Mouse (Mus musculus) layer of hippocampus, adult 18-20 months (tissue): ENCODE measurements at regions not wholly inside any gene's neighbourhood (a gene's known extent, or its start where the extent isn't known, plus 50 kb on each side); places are given as distances from the start of the nearest gene placed in this dataset.

Experiments
- DNase-seq, 2 experiments: peaks; one replicate each; pipeline ENCODE4 v3.0.0; 2022; ENCODE audit warnings: low spot score in 2 of 2

DNA sequence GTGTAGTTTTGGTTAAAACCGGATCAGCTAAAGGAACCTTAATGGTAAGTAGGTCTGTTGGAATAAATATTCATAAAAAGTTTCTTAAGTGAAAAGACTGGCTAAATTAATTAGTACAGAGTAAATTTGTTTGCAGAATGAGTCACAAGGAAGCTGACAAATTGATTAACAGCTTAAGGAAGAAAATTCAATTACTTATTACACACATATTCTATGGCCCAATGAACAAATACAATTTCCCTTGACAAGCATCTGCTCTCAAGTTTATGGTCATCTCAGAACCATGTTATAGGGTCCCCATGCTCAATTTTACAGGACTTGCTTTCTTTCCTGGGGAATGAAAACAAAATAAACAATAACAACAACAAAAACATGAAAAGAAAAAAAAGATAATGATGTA, 231.4 kb upstream of the Frg1 start:
- DNase-seq = no peak

DNA sequence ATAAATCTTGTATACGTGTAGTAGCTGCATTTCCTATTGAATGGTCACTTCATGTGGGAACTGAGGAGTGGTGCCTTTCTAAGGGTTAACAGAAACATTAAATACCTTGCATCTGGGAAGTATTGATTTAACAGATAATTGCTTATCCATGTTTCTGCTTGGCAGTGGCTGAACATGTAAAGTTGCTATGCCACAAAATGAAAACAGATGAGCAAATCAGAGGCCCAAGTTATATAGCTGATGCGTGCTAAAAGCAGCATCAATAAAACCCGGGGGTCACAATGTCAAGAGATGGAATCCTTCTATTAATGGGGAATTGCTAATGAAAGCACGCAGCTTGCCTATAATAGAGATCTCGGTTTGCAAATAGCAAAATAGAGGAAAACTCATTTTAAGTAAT, 227.8 kb upstream of the Frg1 start:
- no peak for DNase-seq

DNA sequence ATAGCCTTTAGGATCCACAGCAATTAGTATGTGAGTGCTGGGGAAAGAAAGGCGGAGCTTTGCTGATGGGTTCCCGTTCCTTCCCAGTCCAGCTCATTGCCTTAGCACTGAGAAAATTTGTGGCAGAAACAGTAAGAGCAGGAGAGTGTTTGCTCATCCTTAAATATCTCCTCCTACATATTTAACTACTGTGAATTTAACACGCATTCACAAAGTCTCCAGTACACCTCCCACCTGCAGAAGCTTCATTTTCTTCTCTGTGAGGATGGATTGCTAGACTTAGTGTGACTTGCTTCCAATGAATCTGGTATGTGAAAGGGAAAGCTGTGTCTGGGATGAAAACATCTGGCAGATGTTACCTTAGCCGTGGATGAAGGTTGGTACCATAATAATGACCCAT, 207.0 kb upstream of the Frg1 start:
- no peak for DNase-seq

DNA sequence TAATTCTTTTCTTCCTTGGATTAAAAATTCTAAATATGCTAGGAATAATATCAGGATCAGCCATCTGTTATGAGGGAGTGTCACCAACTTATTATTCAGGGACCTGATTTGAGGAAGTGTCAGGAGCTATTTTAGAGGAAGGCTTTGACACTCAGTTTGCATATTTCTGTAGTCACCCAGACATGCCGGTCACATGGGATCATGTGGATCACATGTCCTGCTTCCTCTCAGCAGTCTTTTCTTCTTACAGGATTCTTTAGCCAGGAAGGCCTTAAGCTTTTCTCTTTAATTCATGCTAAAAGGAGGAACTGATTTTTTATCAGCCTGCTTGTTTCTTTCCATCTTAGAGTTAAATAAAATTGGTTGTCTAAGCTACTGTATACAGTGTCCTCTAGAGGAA, 183.4 kb upstream of the Frg1 start:
- peak in 1 of 2 experiments; percentile 30 for DNase-seq

DNA sequence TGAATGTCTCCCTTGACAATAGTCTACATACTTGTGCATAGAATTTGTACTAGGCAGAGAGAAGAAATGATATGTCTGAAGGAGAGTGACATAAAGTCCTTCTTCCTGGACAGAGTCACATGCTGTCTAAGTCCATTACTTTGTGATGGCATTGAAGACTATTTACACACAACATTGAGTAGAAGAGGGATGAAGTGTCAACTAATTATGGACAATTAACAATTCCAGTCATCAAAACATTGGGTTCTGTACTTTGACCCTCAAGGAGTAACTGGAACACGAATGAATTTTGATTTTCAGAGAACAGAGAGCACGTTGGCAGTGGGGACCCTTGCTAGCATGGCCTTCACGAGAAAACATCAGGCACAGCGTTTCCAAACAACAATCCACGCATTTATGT, 177.6 kb upstream of the Frg1 start:
- DNase-seq = no peak

DNA sequence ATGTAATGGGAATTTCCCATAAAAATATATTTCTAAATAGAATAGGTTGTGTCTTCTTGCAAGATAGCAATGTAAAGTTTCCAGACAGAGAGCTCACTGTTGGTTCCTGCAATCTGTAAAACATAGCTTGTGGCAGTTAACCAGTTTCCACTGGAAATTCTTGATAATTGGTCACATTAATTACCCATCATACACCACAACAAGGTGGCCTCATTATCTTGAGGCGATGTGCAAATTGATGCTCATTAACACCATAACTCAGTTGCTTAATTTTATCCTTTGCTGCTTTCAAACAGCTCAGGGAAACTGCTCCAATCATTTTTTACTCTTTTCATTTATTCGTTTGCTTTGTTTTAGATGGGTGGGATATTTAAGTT, 176.8 kb upstream of the Frg1 start:
- DNase-seq = no peak

DNA sequence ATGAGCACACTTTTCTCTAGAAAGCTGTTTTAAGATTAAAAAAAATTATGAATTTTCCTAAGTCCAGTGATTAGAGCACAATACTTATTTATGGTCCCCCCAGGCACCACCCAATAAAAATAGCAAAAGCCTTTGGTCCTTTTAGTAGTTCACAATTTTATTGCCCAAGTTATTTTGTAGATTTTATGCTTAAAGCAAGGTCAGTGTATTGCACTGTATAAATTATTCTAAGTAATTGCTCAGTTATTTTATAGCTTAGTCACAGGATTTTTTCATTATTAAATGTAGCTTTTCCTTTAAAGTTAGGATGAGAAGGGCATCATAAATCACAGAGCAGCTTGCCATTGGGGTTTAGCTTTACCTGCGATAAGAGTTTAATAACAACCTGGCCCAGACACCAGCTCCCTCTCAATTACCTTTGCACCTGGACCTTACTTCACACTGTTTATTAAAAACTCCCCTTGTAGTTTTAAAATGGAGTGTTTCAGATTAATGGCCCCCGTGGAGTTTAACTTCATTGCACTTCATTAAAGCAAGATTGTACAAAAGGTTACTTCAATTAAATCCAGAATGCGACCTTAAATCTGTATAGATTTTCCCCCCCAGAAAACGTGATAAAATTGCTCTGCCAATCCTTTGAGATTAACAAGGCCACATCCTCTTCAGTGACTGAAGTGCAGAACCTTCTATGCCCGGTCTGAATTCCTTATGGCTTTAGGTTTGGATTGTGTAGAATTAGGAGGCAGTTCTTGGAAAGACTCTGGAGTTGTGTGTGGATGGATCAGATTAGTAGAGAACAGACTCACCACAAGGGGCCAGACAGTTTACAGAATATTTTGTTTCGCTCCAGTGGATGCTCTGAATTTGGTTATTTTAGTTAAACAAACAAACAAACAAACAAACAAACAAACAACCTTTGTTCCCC, 176.1 kb upstream of the Frg1 start:
- no peak for DNase-seq

DNA sequence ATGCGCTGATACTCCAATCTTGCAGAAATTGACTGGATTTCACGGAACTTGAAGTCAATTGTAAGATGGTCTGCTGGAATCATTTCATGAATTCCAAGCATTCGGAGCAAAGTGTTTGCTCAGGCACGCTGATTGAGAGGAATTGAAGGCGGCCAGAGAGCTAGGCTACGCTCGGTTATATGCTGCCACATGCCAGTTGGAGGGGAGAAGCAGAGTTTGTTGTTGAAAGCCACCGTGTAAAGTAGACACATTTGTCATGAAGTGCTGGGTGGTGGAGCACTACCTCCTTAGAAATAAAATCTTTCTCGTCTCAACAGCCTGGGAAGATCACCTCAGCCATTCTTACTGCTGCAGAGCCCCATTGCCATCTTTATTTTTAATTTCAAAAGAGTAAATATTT, 175.3 kb upstream of the Frg1 start:
- no peak for DNase-seq

DNA sequence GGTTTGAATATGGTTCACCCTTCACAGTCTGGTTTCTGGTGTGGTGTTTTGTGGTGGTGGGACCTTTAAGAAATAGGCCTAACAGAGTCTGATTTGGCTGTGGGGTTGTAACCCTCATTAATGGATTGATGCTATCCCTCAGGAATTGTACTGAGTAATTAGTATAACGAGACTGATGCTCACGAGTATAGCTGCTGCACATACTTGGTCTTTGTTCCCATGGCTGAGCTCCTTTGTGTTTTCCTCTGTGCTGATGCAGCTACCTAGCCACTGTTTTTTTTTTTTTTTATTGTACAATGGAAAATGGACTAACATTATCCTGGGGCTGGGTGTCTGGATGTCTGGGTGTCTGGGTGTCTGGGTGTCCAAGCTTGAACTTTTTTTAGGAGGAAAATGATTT, 171.3 kb upstream of the Frg1 start:
- DNase-seq = no peak

DNA sequence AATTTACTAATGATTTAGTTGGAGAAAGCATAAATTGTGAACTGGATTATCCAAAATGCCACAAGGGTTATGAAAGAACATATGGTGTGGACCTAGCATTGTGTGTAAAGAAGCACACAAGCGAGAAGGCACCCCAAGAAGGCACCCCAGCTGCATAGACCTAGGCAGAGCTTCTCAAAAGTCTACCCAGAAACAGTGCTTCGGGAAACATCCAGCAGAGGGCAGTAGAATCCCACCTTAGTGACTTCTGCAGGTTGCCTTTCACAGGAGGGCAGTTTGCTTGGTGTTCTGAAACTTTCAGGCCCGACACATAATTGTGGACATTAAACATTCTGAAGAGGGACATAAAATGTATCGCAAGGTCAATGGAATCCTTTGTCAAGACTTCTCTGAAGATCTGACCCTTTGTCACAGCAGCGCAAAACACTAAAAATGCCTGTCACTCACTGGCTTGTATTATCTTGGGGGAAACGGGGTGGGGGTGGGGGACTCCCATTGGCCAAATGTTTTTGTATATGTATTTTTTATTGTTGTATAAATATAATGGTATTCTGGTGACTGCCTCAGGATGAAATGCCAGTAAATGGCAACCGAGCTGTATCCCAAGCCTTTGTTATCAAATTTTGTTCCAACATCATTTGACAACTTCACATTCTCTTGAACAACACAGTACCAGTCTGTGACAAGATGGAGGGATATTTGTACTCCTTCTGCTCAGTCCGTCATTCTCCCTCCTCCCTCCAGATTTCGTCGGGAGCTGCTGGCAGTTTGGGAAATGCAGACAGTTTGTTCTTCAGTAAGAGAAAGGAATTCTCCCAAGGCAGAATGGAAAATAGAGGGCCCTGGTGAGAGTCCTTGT, 156.4 kb upstream of the Frg1 start:
- DNase-seq = peak; percentile 71 to 90

DNA sequence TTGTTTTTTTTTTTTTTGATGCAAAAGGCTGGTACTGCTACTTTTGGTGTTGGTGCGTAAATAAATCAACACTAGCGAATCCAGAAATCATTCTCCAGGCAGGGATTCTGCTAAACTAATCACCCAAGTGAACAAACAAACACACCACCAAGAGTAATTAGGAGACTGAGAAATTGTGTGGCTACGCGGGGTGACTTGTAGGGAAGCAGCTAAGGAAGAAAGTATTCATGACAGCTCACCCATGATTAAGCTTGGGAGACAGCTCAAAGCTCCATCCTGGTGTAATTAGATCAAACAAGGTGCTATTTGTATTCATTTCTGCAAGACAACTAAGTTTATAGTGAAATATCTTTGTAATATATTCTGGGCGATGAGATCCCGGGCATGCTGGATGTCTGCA, 153.7 kb upstream of the Frg1 start:
- no peak for DNase-seq

DNA sequence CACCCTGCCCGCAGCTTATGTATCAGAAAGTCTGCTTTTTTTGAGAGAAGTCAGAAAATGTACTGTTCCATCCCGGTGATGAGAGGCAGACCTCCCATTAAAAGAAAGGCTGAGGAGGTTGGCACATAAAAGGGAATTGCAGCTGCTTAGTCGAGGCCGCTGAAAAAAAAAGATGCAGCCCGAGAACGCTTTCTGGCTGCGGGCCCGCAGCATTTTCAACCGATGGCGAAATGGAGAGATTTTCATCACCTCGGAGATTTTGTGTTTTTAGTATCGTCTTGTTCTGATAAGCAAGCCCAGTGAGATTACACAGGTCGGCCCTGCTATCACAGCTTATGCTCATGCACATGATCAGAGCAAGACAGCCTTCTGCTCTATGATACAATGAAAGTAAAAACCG, 145.1 kb upstream of the Frg1 start:
- DNase-seq = peak in 1 of 2 experiments; percentile 28

DNA sequence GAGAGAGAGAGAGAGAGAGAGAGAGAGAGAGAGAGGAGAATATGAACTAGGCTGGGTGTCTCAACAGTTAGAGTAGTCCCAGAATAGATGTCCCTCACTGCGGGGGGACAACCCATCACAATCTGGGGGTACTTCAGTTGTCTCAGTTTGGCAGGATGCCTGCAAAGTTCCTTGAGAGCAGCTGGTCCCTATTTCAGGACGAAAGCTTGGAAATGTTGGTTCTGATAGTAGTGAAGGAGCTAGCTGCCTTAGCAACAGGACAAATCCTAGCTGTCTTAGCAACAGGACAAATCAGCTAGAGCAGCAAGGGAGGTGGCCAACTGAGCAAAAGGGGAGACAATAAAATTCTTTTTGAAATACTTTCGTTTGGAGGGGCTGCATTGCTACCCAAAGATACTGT, 139.9 kb upstream of the Frg1 start:
- DNase-seq = peak in 1 of 2 experiments; percentile 57

DNA sequence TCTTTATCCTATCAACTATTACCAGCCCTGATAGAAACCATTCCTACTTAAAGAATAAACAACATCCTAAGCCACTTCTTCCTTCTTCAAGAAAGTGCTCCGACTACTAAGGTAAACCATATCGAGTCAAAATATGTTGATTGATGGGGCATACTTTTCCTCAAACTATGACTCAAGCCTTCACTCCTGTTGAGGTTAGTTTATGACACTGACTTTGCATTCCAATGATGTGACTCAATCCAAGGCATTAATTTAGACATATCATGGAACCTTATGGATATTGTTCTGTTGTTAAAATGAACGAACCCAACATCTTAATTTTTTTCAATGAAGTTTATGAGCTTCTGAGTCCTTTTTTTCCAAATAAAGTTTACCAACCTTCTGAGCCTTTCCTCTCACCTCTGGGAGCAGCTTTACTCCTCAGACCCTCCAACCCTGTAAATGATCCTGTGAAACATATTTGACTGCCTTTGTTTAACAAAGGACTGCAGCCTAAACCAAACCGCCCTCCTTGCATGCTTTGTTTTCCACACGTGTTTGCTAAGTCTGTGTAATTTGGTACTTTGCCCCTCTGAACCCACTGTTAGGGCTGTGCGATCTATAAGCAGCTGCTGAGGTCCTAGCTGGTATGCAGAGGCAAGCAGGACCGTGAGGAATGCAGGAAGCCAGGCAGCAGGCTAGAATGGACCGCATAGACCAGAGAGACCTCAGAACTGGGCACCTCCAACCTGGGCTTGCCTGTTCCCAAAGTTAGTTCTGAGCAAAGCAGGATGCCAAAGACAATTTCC, 136.1 kb upstream of the Frg1 start:
- DNase-seq = no peak

DNA sequence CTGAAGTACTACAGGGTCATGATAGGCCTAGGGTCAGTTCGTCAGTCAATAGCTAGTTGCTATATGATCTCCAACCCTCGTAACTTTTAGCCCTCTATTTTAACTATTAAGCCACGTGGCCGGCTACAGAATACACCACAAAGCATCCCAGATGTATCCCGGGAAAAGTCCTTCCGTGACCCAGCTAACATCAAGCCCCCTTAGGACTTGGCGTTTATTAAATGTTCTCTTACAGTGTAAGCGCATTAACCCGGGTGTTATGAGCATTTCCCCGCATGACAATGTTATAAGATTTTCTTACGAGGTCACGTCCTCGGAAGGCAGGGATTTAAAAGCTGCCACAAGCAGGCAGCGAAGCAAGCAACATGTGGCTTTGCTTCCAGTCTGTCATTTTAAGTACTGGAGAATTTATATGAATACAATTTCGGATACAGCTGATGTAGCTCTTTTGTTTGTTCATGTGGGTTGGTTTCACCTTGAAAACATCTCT, 135.1 kb upstream of the Frg1 start:
- no peak for DNase-seq

DNA sequence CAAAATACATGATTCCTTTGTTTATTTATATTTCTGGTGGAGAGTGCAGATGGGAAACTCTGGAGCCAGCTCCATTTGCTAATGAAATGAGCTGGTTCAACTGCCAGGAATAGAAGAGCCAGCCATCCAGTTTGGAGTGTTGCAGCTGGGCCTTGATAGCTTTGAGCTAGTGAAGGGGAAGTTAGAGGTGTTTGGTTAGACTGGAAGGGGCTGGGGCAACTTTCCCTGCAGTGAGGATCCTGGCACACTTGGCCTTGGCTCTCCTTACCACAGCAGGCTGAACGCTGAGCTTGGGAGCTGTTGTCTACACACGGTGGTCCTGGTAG, 133.2 kb upstream of the Frg1 start:
- DNase-seq = peak in 1 of 2 experiments; percentile 53

DNA sequence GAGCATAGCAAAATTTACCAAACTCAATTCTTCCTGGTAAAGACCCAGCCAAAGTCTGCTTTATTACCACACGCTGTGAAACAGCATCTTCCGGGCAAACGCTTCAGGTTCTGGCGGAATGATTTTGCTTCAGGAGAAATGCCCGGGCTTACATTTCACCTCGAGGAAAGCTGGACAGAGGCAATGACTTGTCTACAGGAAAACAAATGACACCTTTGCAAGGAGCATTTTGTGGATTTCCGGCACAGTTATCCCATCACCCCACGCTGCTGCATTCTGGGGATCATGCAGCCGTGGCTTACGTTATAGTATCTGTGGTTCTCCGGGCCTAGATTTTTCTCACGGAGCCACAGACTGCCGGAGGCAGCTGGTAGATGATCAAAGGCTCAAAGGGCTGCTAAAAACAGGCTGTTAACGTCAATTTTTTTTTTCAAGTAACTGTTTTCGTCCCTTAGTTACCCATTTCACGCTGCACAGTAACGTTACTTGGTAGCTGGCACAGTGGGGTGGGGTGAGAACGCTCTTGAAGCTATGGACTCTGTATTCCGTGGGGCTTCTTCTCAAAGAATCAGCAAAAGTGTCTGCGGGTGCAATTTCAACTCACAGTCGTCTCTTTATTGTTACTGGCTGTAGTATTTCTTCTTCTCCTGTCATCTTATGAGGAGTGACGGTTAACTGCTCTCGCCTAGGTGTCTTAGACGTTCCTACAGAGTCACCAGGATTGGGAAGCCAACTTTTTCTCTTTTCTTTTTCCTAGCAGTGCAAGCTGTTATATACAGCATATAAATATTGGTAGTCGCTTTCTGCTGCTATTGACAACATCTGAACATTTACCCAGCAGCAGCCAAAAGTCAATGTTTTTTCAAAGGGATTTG, 132.6 kb upstream of the Frg1 start:
- peak in 1 of 2 experiments; percentile 21 for DNase-seq

DNA sequence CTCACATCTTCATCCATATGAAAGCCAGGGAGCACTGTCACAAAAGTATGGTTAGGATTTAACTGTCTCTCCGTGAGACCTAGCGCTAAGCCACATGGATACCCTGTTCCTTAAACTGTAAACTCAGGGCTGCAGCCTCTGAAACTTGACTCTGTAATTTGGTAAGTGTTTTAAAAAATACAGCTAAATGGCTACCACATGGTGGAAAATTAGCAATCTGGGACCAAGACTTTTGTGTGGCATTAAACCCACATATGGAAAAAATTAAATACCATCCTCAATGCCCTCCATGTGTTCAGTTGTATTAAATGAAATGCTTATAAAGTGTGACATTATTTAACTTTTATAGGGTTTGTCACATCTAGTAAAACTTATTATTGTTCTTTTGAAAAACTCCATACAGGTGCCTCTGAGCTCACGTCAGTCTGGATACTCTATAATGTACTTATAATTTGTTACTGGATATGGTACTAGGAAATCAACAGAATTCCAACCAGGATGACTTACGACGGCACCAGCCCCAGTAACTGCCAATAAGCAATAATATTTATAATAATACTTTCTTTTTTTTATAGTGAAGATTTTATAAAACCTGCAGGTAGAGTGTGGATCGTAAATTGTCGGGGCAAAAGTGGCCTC, 131.0 kb upstream of the Frg1 start:
- no peak for DNase-seq

DNA sequence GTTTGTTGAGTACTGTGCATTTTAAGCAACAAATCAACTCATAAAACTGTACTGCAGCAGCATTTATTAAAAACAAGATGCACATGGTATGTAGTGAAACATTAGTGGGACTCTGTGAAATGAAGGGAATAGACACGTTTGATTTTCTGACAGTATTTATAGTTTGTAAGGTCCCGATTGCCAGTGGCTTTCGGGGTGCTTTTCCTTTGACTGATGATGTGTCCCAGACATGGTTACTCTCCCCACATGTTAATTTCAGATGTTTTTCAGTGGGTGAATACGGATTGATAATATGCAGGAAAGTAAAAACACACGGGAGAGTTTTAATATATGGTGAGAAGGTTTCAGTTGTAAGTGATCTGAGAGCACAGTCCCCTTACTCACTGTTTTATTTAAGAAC, 115.3 kb upstream of the Frg1 start:
- DNase-seq = no peak

DNA sequence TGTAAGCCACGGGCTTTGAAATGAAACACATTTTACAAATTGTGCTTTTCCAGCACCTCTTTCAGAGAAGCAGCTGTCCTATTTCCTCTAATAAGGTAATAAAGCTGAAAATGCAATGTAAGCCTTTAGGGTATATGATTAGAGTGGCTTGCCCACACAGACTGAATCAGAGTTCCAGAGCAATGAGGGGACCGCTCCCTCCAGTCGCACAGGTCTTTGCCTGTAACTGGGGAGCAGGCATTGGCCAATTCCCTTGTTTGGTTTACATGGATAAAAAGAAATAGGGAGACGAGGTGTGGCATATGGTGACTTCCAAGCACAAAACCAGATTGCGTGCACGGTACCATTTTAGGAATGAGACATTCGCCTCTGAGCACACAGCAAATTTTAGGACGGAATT, 112.7 kb upstream of the Frg1 start:
- peak in 1 of 2 experiments; percentile 34 for DNase-seq
